In genomic region chr11:116839601-116840000, GRCm38 (mm10) we compare ENCODE assay signal across 13 mouse cellular contexts. TPM values are rescaled to one million over a fixed set of nuclear protein-coding genes. Genes with fewer than 3 reads are reported as not detected.
DNase-seq lines count a peak whose midpoint lies in the region; ATAC-seq and TF ChIP-seq lines count a peak whose summit lies in the region.
"Had no signal": no experiment of that assay in that cellular context is flagged by ENCODE, and none has a peak within 500 bp of the region (broad histone marks: within the 10 kb centered on the region; RNA-seq: fewer than 3 reads in every experiment).

No protein-coding gene starts in this region.

- no peaks in the 10 kb centered on the region for H3K9me3 ChIP-seq in heart, postnatal 0 days (replicated peaks; ENCODE audit: control insufficient read depth, low read length)
- no peaks in the 10 kb centered on the region for H3K9me3 ChIP-seq in embryonic facial prominence, embryonic 14.5 days (ENCODE audit: control insufficient read depth, low read length)
- no peaks in the 10 kb centered on the region for H3K9me3 ChIP-seq in intestine, embryonic 16.5 days (ENCODE audit: control insufficient read depth, low read length)
- H3K9me3 ChIP-seq in midbrain, embryonic 15.5 days, result no peaks in the 10 kb centered on the region

- no peak for ATAC-seq in heart, postnatal 0 days (ENCODE audit: insufficient read depth, low read depth)
- no peak for ATAC-seq in embryonic facial prominence, embryonic 14.5 days (ENCODE audit: low read depth)
- no peak for ATAC-seq in intestine, embryonic 16.5 days
- ATAC-seq in midbrain, embryonic 15.5 days (replicated peaks), result no peak
- ATAC-seq in activated CD4-positive, CD25-positive, alpha-beta regulatory T cell, adult 4 months, result no peak
- ATAC-seq: inflammation-experienced regulatory T-cells, adult 6 months; lung, postnatal 0 days had no signal

- no peaks in the 10 kb centered on the region for H3K27me3 ChIP-seq in heart, postnatal 0 days (ENCODE audit: control insufficient read depth, insufficient read depth, low read length)
- no peaks in the 10 kb centered on the region for H3K27me3 ChIP-seq in embryonic facial prominence, embryonic 14.5 days (replicated peaks; ENCODE audit: control insufficient read depth, insufficient read depth, low read length)
- no peaks in the 10 kb centered on the region for H3K27me3 ChIP-seq in intestine, embryonic 16.5 days (replicated peaks; ENCODE audit: control insufficient read depth, insufficient read depth, low read length)
- H3K27me3 ChIP-seq in midbrain, embryonic 15.5 days (replicated peaks), result no peaks in the 10 kb centered on the region

- peaks cover 24% of the 10 kb centered on the region for H3K4me1 ChIP-seq in heart, postnatal 0 days (ENCODE audit: control insufficient read depth, insufficient read depth)
- H3K4me1 ChIP-seq in embryonic facial prominence, embryonic 14.5 days (ENCODE audit: control insufficient read depth, insufficient read depth, low read length), result peaks cover 23% of the 10 kb centered on the region
- peaks cover 36% of the 10 kb centered on the region for H3K4me1 ChIP-seq in intestine, embryonic 16.5 days (ENCODE audit: control insufficient read depth, insufficient read depth, low read length)
- peaks cover 42% of the 10 kb centered on the region for H3K4me1 ChIP-seq in midbrain, embryonic 15.5 days

- 60% methylated on average over 7 of the region's 7 CpGs for WGBS in heart, postnatal 0 days
- 83% methylated on average over 7 of the region's 7 CpGs for WGBS in embryonic facial prominence, embryonic 14.5 days
- WGBS in intestine, embryonic 16.5 days, result 67% methylated on average over 7 of the region's 7 CpGs
- 74% methylated on average over 7 of the region's 7 CpGs for WGBS in midbrain, embryonic 15.5 days

- DNase-seq in heart, postnatal 0 days (ENCODE audit: low spot score), result no peak
- no peak for DNase-seq in heart, postnatal 36 days
- DNase-seq in embryonic facial prominence, embryonic 14.5 days (ENCODE audit: low spot score), result no peak
- DNase-seq in thymus, postnatal 14 days, result no peak
- no peak for DNase-seq in embryo, embryonic 9.5 days (ENCODE audit: extremely low spot score)
- DNase-seq: adrenal gland, postnatal 10 days; cerebellum, adult 18-20 months; layer of hippocampus, postnatal 36 days had no signal

- H3K36me3 ChIP-seq in heart, postnatal 0 days (replicated peaks; ENCODE audit: control insufficient read depth, insufficient read depth, low read length), result peaks cover 66% of the 10 kb centered on the region
- peaks cover 67% of the 10 kb centered on the region for H3K36me3 ChIP-seq in embryonic facial prominence, embryonic 14.5 days (ENCODE audit: control insufficient read depth, insufficient read depth, low read length)
- H3K36me3 ChIP-seq in intestine, embryonic 16.5 days (ENCODE audit: control insufficient read depth, insufficient read depth, low read length), result peaks cover 23% of the 10 kb centered on the region
- H3K36me3 ChIP-seq in midbrain, embryonic 15.5 days (replicated peaks), result peaks cover 51% of the 10 kb centered on the region

- TF ChIP-seq EP300 in heart, postnatal 0 days (IDR thresholded peaks at IDR 0.05; ENCODE audit: low read depth), result no peak

- intact Hi-C loops in heart, postnatal 36 days (cut with DNase I), result no loop called here

- no peak overlapping the region for H3K4me2 ChIP-seq in heart, postnatal 0 days (ENCODE audit: low read depth, low read length)
- H3K4me2 ChIP-seq in embryonic facial prominence, embryonic 14.5 days (ENCODE audit: low read depth, low read length), result peak overlapping the region; percentile 60; the same call in 1 of the 2 replicates
- peak overlapping the region; percentile 8; the same call in 1 of the 2 replicates for H3K4me2 ChIP-seq in intestine, embryonic 16.5 days (ENCODE audit: low read depth, low read length)
- 0 out of 2 replicates have a peak overlapping the region, but pooled peaks have one; percentile 5 for H3K4me2 ChIP-seq in midbrain, embryonic 15.5 days

- no peak overlapping the region for H3K9ac ChIP-seq in heart, postnatal 0 days (replicated peaks; ENCODE audit: low read depth, low read length)
- H3K9ac ChIP-seq in embryonic facial prominence, embryonic 14.5 days (ENCODE audit: low read depth, low read length), result peak overlapping the region; percentile 14; the same call in 1 of the 2 replicates
- peak overlapping the region; percentile 41; the same call in 1 of the 2 replicates for H3K9ac ChIP-seq in intestine, embryonic 16.5 days (ENCODE audit: low read depth, low read length)
- H3K9ac ChIP-seq in midbrain, embryonic 15.5 days, result 0 out of 2 replicates have a peak overlapping the region, but pooled peaks have one; percentile 6

- no peak for TF ChIP-seq CTCF in heart, postnatal 0 days (IDR thresholded peaks at IDR 0.05; ENCODE audit: low read depth)

- H3K4me3 ChIP-seq in heart, postnatal 0 days (ENCODE audit: low read depth, low read length), result no peak overlapping the region
- H3K4me3 ChIP-seq in embryonic facial prominence, embryonic 14.5 days (ENCODE audit: low read depth, low read length), result no peak overlapping the region
- H3K4me3 ChIP-seq in intestine, embryonic 16.5 days (ENCODE audit: low read length), result peak overlapping the region; percentile 9; the same call in 1 of the 2 replicates
- no peak overlapping the region for H3K4me3 ChIP-seq in midbrain, embryonic 15.5 days

- 0 out of 2 replicates have a peak overlapping the region, but pooled peaks have one; percentile 23 for H3K27ac ChIP-seq in heart, postnatal 0 days (ENCODE audit: low read depth)
- H3K27ac ChIP-seq in embryonic facial prominence, embryonic 14.5 days (replicated peaks; ENCODE audit: low read depth, low read length), result no peak overlapping the region
- 0 out of 2 replicates have a peak overlapping the region, but pooled peaks have one; percentile 12 for H3K27ac ChIP-seq in intestine, embryonic 16.5 days (ENCODE audit: low read length)
- no peak overlapping the region for H3K27ac ChIP-seq in midbrain, embryonic 15.5 days

RNA-seq across cellular contexts. Expression of gene Mettl23, which starts 3.5 kb away (rescaled TPM):
- total RNA-seq in heart, postnatal 0 days (2014; rRNA removed; ENCODE audit: low replicate concordance), result 39.2 and 63.2 TPM in 2 replicates
- 77.1 and 77.6 TPM in 2 replicates for polyA plus RNA-seq in heart, postnatal 0 days (2015; fragmentation: Nextera tagmentation; extraction: Ambion mirVana)
- total RNA-seq in heart, postnatal 36 days (2021), result 10 to 100 TPM; 40.0 to 41.1 TPM
- 75.8 and 77.4 TPM in 2 replicates for polyA plus RNA-seq in embryonic facial prominence, embryonic 14.5 days (2014; fragmentation: Nextera tagmentation; extraction: Ambion mirVana)
- 58.4 and 65.8 TPM in 2 replicates for polyA plus RNA-seq in intestine, embryonic 16.5 days (2015; fragmentation: Nextera tagmentation; extraction: Ambion mirVana)
- polyA plus RNA-seq in midbrain, embryonic 15.5 days (2015; fragmentation: Nextera tagmentation; extraction: Ambion mirVana), result 63.9 and 64.6 TPM in 2 replicates
- 100 to 1,000 TPM; 105 to 149 TPM for polyA plus RNA-seq in activated CD4-positive, CD25-positive, alpha-beta regulatory T cell, adult 4 months (2017; shearing (Covaris generic))

RNA-seq across cellular contexts. Expression of gene Jmjd6, which starts 3.6 kb away (rescaled TPM):
- 24.8 and 29.6 TPM in 2 replicates for total RNA-seq in heart, postnatal 0 days (2014; rRNA removed; ENCODE audit: low replicate concordance)
- polyA plus RNA-seq in heart, postnatal 0 days (2015; fragmentation: Nextera tagmentation; extraction: Ambion mirVana), result 35.3 and 43.1 TPM in 2 replicates
- total RNA-seq in heart, postnatal 36 days (2021), result 10 to 100 TPM; 29.5 to 34.9 TPM
- 72.9 and 74.8 TPM in 2 replicates for polyA plus RNA-seq in embryonic facial prominence, embryonic 14.5 days (2014; fragmentation: Nextera tagmentation; extraction: Ambion mirVana)
- 86.7 and 91.2 TPM in 2 replicates for polyA plus RNA-seq in intestine, embryonic 16.5 days (2015; fragmentation: Nextera tagmentation; extraction: Ambion mirVana)
- polyA plus RNA-seq in midbrain, embryonic 15.5 days (2015; fragmentation: Nextera tagmentation; extraction: Ambion mirVana), result 73.8 and 75.1 TPM in 2 replicates
- polyA plus RNA-seq in activated CD4-positive, CD25-positive, alpha-beta regulatory T cell, adult 4 months (2017; shearing (Covaris generic)), result 10 to 100 TPM; 50.0 to 55.7 TPM

RNA-seq across cellular contexts. Expression of gene Mxra7, which starts 11.8 kb away (rescaled TPM):
- 6.3 and 17.9 TPM in 2 replicates for total RNA-seq in heart, postnatal 0 days (2014; rRNA removed; ENCODE audit: low replicate concordance)
- polyA plus RNA-seq in heart, postnatal 0 days (2015; fragmentation: Nextera tagmentation; extraction: Ambion mirVana), result 20.0 and 21.7 TPM in 2 replicates
- 10 to 100 TPM; 18.1 to 21.1 TPM for total RNA-seq in heart, postnatal 36 days (2021)
- polyA plus RNA-seq in embryonic facial prominence, embryonic 14.5 days (2014; fragmentation: Nextera tagmentation; extraction: Ambion mirVana), result 17.3 and 17.6 TPM in 2 replicates
- 20.6 and 20.8 TPM in 2 replicates for polyA plus RNA-seq in intestine, embryonic 16.5 days (2015; fragmentation: Nextera tagmentation; extraction: Ambion mirVana)
- polyA plus RNA-seq in midbrain, embryonic 15.5 days (2015; fragmentation: Nextera tagmentation; extraction: Ambion mirVana), result 25.1 and 26.9 TPM in 2 replicates
- not detected for polyA plus RNA-seq in activated CD4-positive, CD25-positive, alpha-beta regulatory T cell, adult 4 months (2017; shearing (Covaris generic))
- polyA plus RNA-seq: inflammation-experienced regulatory T-cells, adult 6 months had no signal

RNA-seq across cellular contexts. Expression of gene Mfsd11, which starts 12.6 kb away (rescaled TPM):
- 23.2 and 46.3 TPM in 2 replicates for total RNA-seq in heart, postnatal 0 days (2014; rRNA removed; ENCODE audit: low replicate concordance)
- polyA plus RNA-seq in heart, postnatal 0 days (2015; fragmentation: Nextera tagmentation; extraction: Ambion mirVana), result 44.5 and 49.7 TPM in 2 replicates
- total RNA-seq in heart, postnatal 36 days (2021), result 10 to 100 TPM; 30.3 to 33.5 TPM
- 42.8 and 43.9 TPM in 2 replicates for polyA plus RNA-seq in embryonic facial prominence, embryonic 14.5 days (2014; fragmentation: Nextera tagmentation; extraction: Ambion mirVana)
- polyA plus RNA-seq in intestine, embryonic 16.5 days (2015; fragmentation: Nextera tagmentation; extraction: Ambion mirVana), result 47.3 and 66.2 TPM in 2 replicates
- polyA plus RNA-seq in midbrain, embryonic 15.5 days (2015; fragmentation: Nextera tagmentation; extraction: Ambion mirVana), result 51.5 and 51.8 TPM in 2 replicates
- 10 to 100 TPM; 18.9 to 21.1 TPM for polyA plus RNA-seq in activated CD4-positive, CD25-positive, alpha-beta regulatory T cell, adult 4 months (2017; shearing (Covaris generic))

RNA-seq across cellular contexts. Expression of gene Srsf2, which starts 13.3 kb away (rescaled TPM):
- 157 and 211 TPM in 2 replicates for total RNA-seq in heart, postnatal 0 days (2014; rRNA removed; ENCODE audit: low replicate concordance)
- 349 and 359 TPM in 2 replicates for polyA plus RNA-seq in heart, postnatal 0 days (2015; fragmentation: Nextera tagmentation; extraction: Ambion mirVana)
- 100 to 1,000 TPM in 1 of 2 experiments, 10 to 100 TPM in 1; 94.5 to 116 TPM for total RNA-seq in heart, postnatal 36 days (2021)
- polyA plus RNA-seq in embryonic facial prominence, embryonic 14.5 days (2014; fragmentation: Nextera tagmentation; extraction: Ambion mirVana), result 663 and 697 TPM in 2 replicates
- 389 and 590 TPM in 2 replicates for polyA plus RNA-seq in intestine, embryonic 16.5 days (2015; fragmentation: Nextera tagmentation; extraction: Ambion mirVana)
- 535 and 551 TPM in 2 replicates for polyA plus RNA-seq in midbrain, embryonic 15.5 days (2015; fragmentation: Nextera tagmentation; extraction: Ambion mirVana)
- polyA plus RNA-seq in activated CD4-positive, CD25-positive, alpha-beta regulatory T cell, adult 4 months (2017; shearing (Covaris generic)), result 100 to 1,000 TPM; 256 to 305 TPM

Comparison
In these comparisons a context has a peak if more than half of its experiments do, and no peak if none do; other contexts are left out.
1. H3K27ac ChIP-seq: peak in heart, postnatal 0 days (single experiment) and intestine, embryonic 16.5 days (single experiment); none in embryonic facial prominence, embryonic 14.5 days (single experiment) and midbrain, embryonic 15.5 days (single experiment).
2. RNA of gene Mxra7, which starts 11.8 kb away (polyA plus RNA-seq): 25.1 to 26.9 TPM in midbrain, embryonic 15.5 days, 20.0 to 21.7 TPM in heart, postnatal 0 days, 20.6 to 20.8 TPM in intestine, embryonic 16.5 days and 17.3 to 17.6 TPM in embryonic facial prominence, embryonic 14.5 days; not detected in activated CD4-positive, CD25-positive, alpha-beta regulatory T cell, adult 4 months; every median in the first group is over 10 times any median in the second.